ENCODE assay signal across 19 mouse cellular contexts in genomic region chr15:25146371-25146770, GRCm38 (mm10).
A peak's percentile ranks its signal among the peaks of the same experiment; 100 is the strongest.
DNase-seq lines count a peak whose midpoint lies in the region; ATAC-seq and TF ChIP-seq lines count a peak whose summit lies in the region.
"Had no signal": no experiment of that assay in that cellular context is flagged by ENCODE, and none has a peak within 500 bp of the region (broad histone marks: within the 10 kb centered on the region; RNA-seq: fewer than 3 reads in every experiment).

No protein-coding gene starts in this region.

- H3K4me1 ChIP-seq in liver, adult 2 months (ENCODE audit: control insufficient read depth, insufficient read depth, low read length), result no peaks in the 10 kb centered on the region
- H3K4me1 ChIP-seq in liver, embryonic 12.5 days, result no peaks in the 10 kb centered on the region
- no peaks in the 10 kb centered on the region for H3K4me1 ChIP-seq in liver, postnatal 0 days (ENCODE audit: insufficient read depth)
- H3K4me1 ChIP-seq in liver, embryonic 11.5 days (replicated peaks; ENCODE audit: control insufficient read depth, insufficient read depth, low read length), result no peaks in the 10 kb centered on the region

- no peaks in the 10 kb centered on the region for H3K79me2 ChIP-seq in liver, adult 2 months (ENCODE audit: control insufficient read depth, insufficient read depth, low read length)

- H3K27ac ChIP-seq in liver, adult 2 months (replicated peaks; ENCODE audit: insufficient read depth, low read depth, low read length), result no peak overlapping the region
- no peak overlapping the region for H3K27ac ChIP-seq in liver, embryonic 12.5 days
- no peak overlapping the region for H3K27ac ChIP-seq in liver, postnatal 0 days (ENCODE audit: low read depth)
- H3K27ac ChIP-seq in liver, embryonic 11.5 days (ENCODE audit: low read depth, low read length), result no peak overlapping the region

- no peak for TF ChIP-seq CTCF in liver, adult 2 months (IDR thresholded peaks at IDR 0.05; ENCODE audit: low read depth, low read length)
- no peak for TF ChIP-seq CTCF in liver, postnatal 0 days (IDR thresholded peaks at IDR 0.05; ENCODE audit: low read depth)

- H3K4me3 ChIP-seq in liver, adult 2 months (ENCODE audit: insufficient read depth, low read depth, low read length), result no peak overlapping the region
- no peak overlapping the region for H3K4me3 ChIP-seq in liver, embryonic 12.5 days
- H3K4me3 ChIP-seq in liver, postnatal 0 days (ENCODE audit: low read depth, low read length), result no peak overlapping the region
- no peak overlapping the region for H3K4me3 ChIP-seq in liver, embryonic 11.5 days (ENCODE audit: low read depth, low read length)

- H3K9me3 ChIP-seq in liver, embryonic 12.5 days (replicated peaks), result no peaks in the 10 kb centered on the region
- H3K9me3 ChIP-seq in liver, postnatal 0 days (ENCODE audit: low read length), result no peaks in the 10 kb centered on the region
- H3K9me3 ChIP-seq in liver, embryonic 11.5 days (ENCODE audit: control insufficient read depth, low read length), result no peaks in the 10 kb centered on the region
- H3K9me3 ChIP-seq: G1E had no signal

- no peak overlapping the region for H3K9ac ChIP-seq in liver, adult 2 months (ENCODE audit: low read depth, low read length)
- H3K9ac ChIP-seq in liver, embryonic 12.5 days, result no peak overlapping the region
- H3K9ac ChIP-seq in liver, postnatal 0 days (replicated peaks), result no peak overlapping the region
- H3K9ac ChIP-seq in liver, embryonic 11.5 days (ENCODE audit: low read depth, low read length), result no peak overlapping the region

- 22% methylated on average over 1 of the region's 1 CpGs for WGBS in liver, adult 2 months
- 70% methylated on average over 1 of the region's 1 CpGs for WGBS in liver, embryonic 12.5 days (ENCODE audit: insufficient replicate concordance)
- WGBS in liver, postnatal 0 days (ENCODE audit: insufficient replicate concordance), result 68% methylated on average over 1 of the region's 1 CpGs
- WGBS in liver, embryonic 11.5 days, result 78% methylated on average over 1 of the region's 1 CpGs

- TF ChIP-seq EP300 in liver, postnatal 0 days (IDR thresholded peaks at IDR 0.05; ENCODE audit: low read depth), result no peak

- ATAC-seq in liver, embryonic 12.5 days, result no peak
- peak; percentile 51 for ATAC-seq in liver, postnatal 0 days
- ATAC-seq in liver, embryonic 11.5 days (replicated peaks; ENCODE audit: low FRiP score), result no peak
- ATAC-seq: activated CD4-positive, CD25-positive, alpha-beta regulatory T cell, adult 4 months; CD4-positive, CD25-positive, alpha-beta regulatory T cell, adult 4 months; Patski had no signal

- H3K27me3 ChIP-seq in liver, adult 2 months (ENCODE audit: control insufficient read depth, insufficient read depth, low read length), result no peaks in the 10 kb centered on the region
- no peaks in the 10 kb centered on the region for H3K27me3 ChIP-seq in liver, embryonic 12.5 days (replicated peaks)
- H3K27me3 ChIP-seq in liver, postnatal 0 days (ENCODE audit: insufficient read depth, low read length), result no peaks in the 10 kb centered on the region
- no peaks in the 10 kb centered on the region for H3K27me3 ChIP-seq in liver, embryonic 11.5 days (replicated peaks; ENCODE audit: control insufficient read depth, insufficient read depth, low read length)
- H3K27me3 ChIP-seq: CH12.LX had no signal

- peak; percentile 50 for DNase-seq in liver, adult 2 months (ENCODE audit: extremely low read depth, low read depth, low spot score)
- DNase-seq in liver, postnatal 0 days, result no peak
- no peak for DNase-seq in liver, embryonic 11.5 days (ENCODE audit: low spot score)
- DNase-seq: adrenal gland, adult 2 months; adrenal gland, adult 8-10 months; adrenal gland, postnatal 10 days; adrenal gland, postnatal 14 days; adrenal gland, postnatal 25 days; adrenal gland, postnatal 36 days; B cell, adult 2 months; cerebellum, adult 11 months; cerebellum, adult 11-12 months; cerebellum, adult 18-20 months had no signal

- H3K36me3 ChIP-seq in liver, adult 2 months (ENCODE audit: control insufficient read depth, insufficient read depth, low read length), result no peaks in the 10 kb centered on the region
- H3K36me3 ChIP-seq in liver, embryonic 12.5 days, result no peaks in the 10 kb centered on the region
- H3K36me3 ChIP-seq in liver, postnatal 0 days (replicated peaks; ENCODE audit: insufficient read depth, low read length), result no peaks in the 10 kb centered on the region
- H3K36me3 ChIP-seq in liver, embryonic 11.5 days (ENCODE audit: control insufficient read depth, insufficient read depth, low read length), result no peaks in the 10 kb centered on the region
- H3K36me3 ChIP-seq: G1E had no signal

- H3K4me2 ChIP-seq in liver, embryonic 12.5 days, result no peak overlapping the region
- H3K4me2 ChIP-seq in liver, postnatal 0 days (ENCODE audit: low read depth, low read length), result no peak overlapping the region
- no peak overlapping the region for H3K4me2 ChIP-seq in liver, embryonic 11.5 days

- no peak for TF ChIP-seq POLR2A in liver, adult 2 months (IDR thresholded peaks at IDR 0.05; ENCODE audit: extremely low read depth, insufficient read depth, low read length)
